Mouse (Mus musculus): ENCODE measurements around the gene Gli1. TPM values are rescaled to one million over a fixed set of nuclear protein-coding genes. Genes with fewer than 3 reads are reported as not detected.
"Not testable (repeated sequence)": the region's sequence is repeated elsewhere in the genome, so short reads cannot be mapped to it uniquely, and the experiment has no call there.

The Gli1 gene
- total and polyA plus RNA-seq, 3 experiments: 0.91 to 2.4 (median 0.96) TPM

DNA sequence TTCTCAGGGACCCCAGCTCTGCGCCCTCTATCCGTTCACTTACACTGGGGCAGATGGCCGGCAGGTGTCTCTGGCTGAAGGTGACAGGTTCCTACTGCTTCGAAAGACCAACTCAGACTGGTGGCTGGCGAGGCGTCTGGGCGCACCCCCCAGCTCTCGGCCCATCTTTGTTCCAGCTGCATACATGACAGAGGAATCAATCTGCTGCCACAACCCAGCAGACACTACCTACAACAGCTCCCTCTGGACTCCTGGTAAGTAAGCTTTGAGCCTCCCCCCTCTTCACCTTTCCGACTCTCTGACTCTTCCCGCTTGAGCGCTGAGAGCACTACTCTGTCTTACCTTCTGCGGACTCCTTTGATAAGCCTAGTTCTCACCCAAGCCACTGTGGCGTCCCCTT lies 19.6 kb downstream of the Gli1 start:
- no peak overlapping the region for H3K9ac ChIP-seq (ENCODE audit: low read depth, low read length)
- no peaks in the 10 kb centered on the region for H3K79me2 ChIP-seq (replicated peaks; ENCODE audit: control insufficient read depth, insufficient read depth, low read length)
- TF ChIP-seq EP300 (IDR thresholded peaks at IDR 0.05; ENCODE audit: insufficient read depth, low read depth, low read length) (no peak), POLR2A (IDR thresholded peaks at IDR 0.05; ENCODE audit: insufficient read depth, low read depth, low read length) (no peak), CTCF (IDR thresholded peaks at IDR 0.05) (no peak)
- H3K4me3 ChIP-seq: no peak overlapping the region
- H3K4me1 ChIP-seq (ENCODE audit: control insufficient read depth, insufficient read depth, low read length): no peaks in the 10 kb centered on the region
- no peaks in the 10 kb centered on the region for H3K36me3 ChIP-seq (ENCODE audit: control insufficient read depth, insufficient read depth, low read length)
- WGBS: 69% methylated on average over 13 of the region's 13 CpGs
- intact Hi-C loops (cut with DNase I): no loop called here
- no peak for DNase-seq
- H3K27ac ChIP-seq: no peak overlapping the region
- H3K27me3 ChIP-seq (ENCODE audit: control insufficient read depth, insufficient read depth, low read length): 0 out of 2 replicates have a peak, but pooled peaks cover 2% of the 10 kb centered on the region

DNA sequence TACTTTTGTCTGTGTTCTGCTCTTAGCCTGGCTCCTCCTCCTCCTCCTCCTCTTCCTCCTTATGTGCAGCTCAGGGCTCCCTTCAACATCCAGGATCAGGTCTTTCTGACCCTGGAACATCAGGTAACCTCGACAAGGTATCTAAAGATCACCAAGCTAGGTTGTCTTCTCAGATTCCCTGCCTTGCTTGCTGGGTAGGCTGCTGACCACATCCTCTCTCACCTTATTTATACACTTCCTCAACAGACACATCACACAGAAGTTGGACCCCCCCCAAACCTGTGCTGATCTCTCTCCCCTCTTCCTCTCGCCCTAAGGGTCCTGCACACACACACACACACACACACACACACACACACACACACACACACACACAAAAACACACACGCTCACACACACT lies 20.2 kb downstream of the Gli1 start, which contains the start of gene Arhgap9:
Gene Arhgap9, plus strand, starts transcription at position 344 of the 400 bp plus-strand sequence.
- Histone ChIP-seq H3K4me3 (no peak within 1 kb of the TSS), H3K27me3 (ENCODE audit: control insufficient read depth, insufficient read depth, low read length) (0 out of 2 replicates have a peak, but pooled peaks cover 2% of the 10 kb centered on the region), H3K27ac (no peak within 1 kb of the TSS), H3K9ac (ENCODE audit: low read depth, low read length) (no peak within 1 kb of the TSS), H3K79me2 (replicated peaks; ENCODE audit: control insufficient read depth, insufficient read depth, low read length) (no peaks in the 10 kb centered on the region), H3K4me1 (ENCODE audit: control insufficient read depth, insufficient read depth, low read length) (no peaks in the 10 kb centered on the region), H3K36me3 (ENCODE audit: control insufficient read depth, insufficient read depth, low read length) (no peaks in the 10 kb centered on the region)
- WGBS: 72% methylated on average over 3 of the region's 3 CpGs
- DNase-seq: no peak
- intact Hi-C loops (cut with DNase I): no loop called here
- no peak for TF ChIP-seq CTCF (IDR thresholded peaks at IDR 0.05)
- no peak for TF ChIP-seq EP300 (IDR thresholded peaks at IDR 0.05; ENCODE audit: insufficient read depth, low read depth, low read length)
- TF ChIP-seq POLR2A (IDR thresholded peaks at IDR 0.05; ENCODE audit: insufficient read depth, low read depth, low read length): no peak

GRCm38 (mm10) chr10:127319969-127320368 lies 21.8 kb downstream of the Gli1 start:
- no peak overlapping the region for H3K4me3 ChIP-seq
- 62% methylated on average over 7 of the region's 7 CpGs for WGBS
- DNase-seq: no peak
- intact Hi-C loops (cut with DNase I): no loop called here
- H3K79me2 ChIP-seq (replicated peaks; ENCODE audit: control insufficient read depth, insufficient read depth, low read length): no peaks in the 10 kb centered on the region
- H3K9ac ChIP-seq (ENCODE audit: low read depth, low read length): no peak overlapping the region
- H3K36me3 ChIP-seq (ENCODE audit: control insufficient read depth, insufficient read depth, low read length): no peaks in the 10 kb centered on the region
- H3K27ac ChIP-seq: no peak overlapping the region
- TF ChIP-seq POLR2A (IDR thresholded peaks at IDR 0.05; ENCODE audit: insufficient read depth, low read depth, low read length): no peak
- no peak for TF ChIP-seq EP300 (IDR thresholded peaks at IDR 0.05; ENCODE audit: insufficient read depth, low read depth, low read length)
- TF ChIP-seq CTCF (IDR thresholded peaks at IDR 0.05): no peak
- no peaks in the 10 kb centered on the region for H3K4me1 ChIP-seq (ENCODE audit: control insufficient read depth, insufficient read depth, low read length)
- H3K27me3 ChIP-seq (ENCODE audit: control insufficient read depth, insufficient read depth, low read length): no peaks in the 10 kb centered on the region

- no peak overlapping the region for H3K4me3 ChIP-seq
Measured at GRCm38 (mm10) chr10:127318009-127318408, 23.8 kb downstream of the Gli1 start.

DNA sequence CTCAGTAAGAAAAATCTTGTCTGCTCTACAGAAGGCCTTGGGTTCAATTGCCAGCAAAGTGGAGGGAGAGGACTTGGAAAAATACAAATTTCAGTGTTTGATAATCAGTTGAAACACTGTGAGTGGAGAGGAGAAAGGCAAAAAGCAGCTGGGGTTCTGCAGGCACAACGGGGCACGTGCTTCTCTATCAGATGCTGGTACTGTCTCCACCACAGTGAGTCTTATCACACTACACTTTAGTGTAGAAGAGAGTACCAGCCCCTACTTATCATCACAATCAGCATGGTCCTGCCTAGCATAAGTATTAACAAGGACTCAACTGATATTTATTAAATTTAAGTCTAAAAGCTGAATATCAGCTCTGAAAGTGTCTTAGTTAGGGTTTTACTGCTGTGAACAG lies 24.5 kb downstream of the Gli1 start:
- intact Hi-C loops (cut with DNase I): no loop called here
- no peak overlapping the region for H3K27ac ChIP-seq
- no peak for TF ChIP-seq POLR2A (IDR thresholded peaks at IDR 0.05; ENCODE audit: insufficient read depth, low read depth, low read length)
- no peaks in the 10 kb centered on the region for H3K36me3 ChIP-seq (ENCODE audit: control insufficient read depth, insufficient read depth, low read length)
- no peak for DNase-seq
- no peaks in the 10 kb centered on the region for H3K27me3 ChIP-seq (ENCODE audit: control insufficient read depth, insufficient read depth, low read length)
- H3K9ac ChIP-seq (ENCODE audit: low read depth, low read length): no peak overlapping the region
- H3K4me3 ChIP-seq: no peak overlapping the region
- H3K4me1 ChIP-seq (ENCODE audit: control insufficient read depth, insufficient read depth, low read length): peaks cover 2% of the 10 kb centered on the region; the same call in 1 of the 2 replicates
- H3K79me2 ChIP-seq (replicated peaks; ENCODE audit: control insufficient read depth, insufficient read depth, low read length): no peaks in the 10 kb centered on the region
- 71% methylated on average over 2 of the region's 2 CpGs for WGBS

More at GRCm38 (mm10) chr10:127318009-127318408, 23.8 kb downstream of the Gli1 start:
- Histone ChIP-seq H3K9ac (ENCODE audit: low read depth, low read length) (no peak overlapping the region), H3K36me3 (ENCODE audit: control insufficient read depth, insufficient read depth, low read length) (no peaks in the 10 kb centered on the region), H3K4me1 (ENCODE audit: control insufficient read depth, insufficient read depth, low read length) (peaks cover under 1% of the 10 kb centered on the region; the same call in 1 of the 2 replicates), H3K27me3 (ENCODE audit: control insufficient read depth, insufficient read depth, low read length) (no peaks in the 10 kb centered on the region), H3K79me2 (replicated peaks; ENCODE audit: control insufficient read depth, insufficient read depth, low read length) (no peaks in the 10 kb centered on the region), H3K27ac (no peak overlapping the region)
- whole genome bisulfite sequencing: 35% methylated on average over 4 of the region's 4 CpGs
- DNase-seq: no peak
- intact Hi-C loops (cut with DNase I): no loop called here
- TF ChIP-seq CTCF (IDR thresholded peaks at IDR 0.05) (no peak), EP300 (IDR thresholded peaks at IDR 0.05; ENCODE audit: insufficient read depth, low read depth, low read length) (no peak), POLR2A (IDR thresholded peaks at IDR 0.05; ENCODE audit: insufficient read depth, low read depth, low read length) (no peak)

- not testable (repeated sequence) for H3K36me3 ChIP-seq (ENCODE audit: control insufficient read depth, insufficient read depth, low read length); H3K27ac ChIP-seq; H3K9ac ChIP-seq (ENCODE audit: low read depth, low read length); DNase-seq; H3K79me2 ChIP-seq (replicated peaks; ENCODE audit: control insufficient read depth, insufficient read depth, low read length); H3K4me3 ChIP-seq; H3K27me3 ChIP-seq (ENCODE audit: control insufficient read depth, insufficient read depth, low read length); H3K4me1 ChIP-seq (ENCODE audit: control insufficient read depth, insufficient read depth, low read length)
- intact Hi-C loops (cut with DNase I): loop anchor here (5.0 kb wide), 1 partner anchor 193 kb away; the partner anchor contains the start of gene Os9
- WGBS: 67% methylated on average over 1 of the region's 1 CpGs
Measured at GRCm38 (mm10) chr10:127314950-127315349, 26.8 kb downstream of the Gli1 start.

- not testable (repeated sequence) for H3K27ac ChIP-seq; H3K9ac ChIP-seq (ENCODE audit: low read depth, low read length); DNase-seq; H3K36me3 ChIP-seq (ENCODE audit: control insufficient read depth, insufficient read depth, low read length); H3K4me3 ChIP-seq; H3K27me3 ChIP-seq (ENCODE audit: control insufficient read depth, insufficient read depth, low read length); H3K79me2 ChIP-seq (replicated peaks; ENCODE audit: control insufficient read depth, insufficient read depth, low read length); H3K4me1 ChIP-seq (ENCODE audit: control insufficient read depth, insufficient read depth, low read length)
- 87% methylated on average over 5 of the region's 5 CpGs for WGBS
- intact Hi-C loops (cut with DNase I): loop anchor here (5.0 kb wide), 1 partner anchor 191 kb away; the partner anchor contains the start of gene Os9
Measured at GRCm38 (mm10) chr10:127313516-127313915, 28.3 kb downstream of the Gli1 start.

All from heart, adult 2 months (tissue).